Mouse (Mus musculus): Measurements from ENCODE around the gene Gm9844. TPM values are rescaled to one million over a fixed set of nuclear protein-coding genes. Genes with fewer than 3 reads are reported as not detected.
"Not testable (repeated sequence)": the region's sequence is repeated elsewhere in the genome, so short reads cannot be mapped to it uniquely, and the experiment has no call there.

Gene Gm9844
- not detected for total RNA-seq (2021)

GRCm38 (mm10) chr7:24861913-24862312 is at the start of gene Gm9844:
Gene Gm9844 (plus strand): TSS chr7:24862213.
- DNase-seq: no peak

GRCm38 (mm10) chr7:24817502-24817901 is 44.5 kb upstream of the Gm9844 start:
- peak; percentile 41 to 48 for DNase-seq

GRCm38 (mm10) chr7:24824452-24824851 is 37.6 kb upstream of the Gm9844 start:
- no peak for DNase-seq

GRCm38 (mm10) chr7:24827181-24827580 is 34.8 kb upstream of the Gm9844 start:
- DNase-seq: no peak

GRCm38 (mm10) chr7:24838732-24839409 is 23.1 kb upstream of the Gm9844 start:
- DNase-seq: not testable (repeated sequence)

GRCm38 (mm10) chr7:24839410-24839808 is 22.6 kb upstream of the Gm9844 start:
- DNase-seq: no peak

GRCm38 (mm10) chr7:24840331-24840730 is 21.7 kb upstream of the Gm9844 start:
- DNase-seq: no peak

GRCm38 (mm10) chr7:24841009-24841408 is 21.0 kb upstream of the Gm9844 start:
- no peak for DNase-seq

GRCm38 (mm10) chr7:24844144-24844543 is 17.9 kb upstream of the Gm9844 start:
- no peak for DNase-seq

- no peak for DNase-seq
These were observed 16.8 kb upstream of the Gm9844 start for GRCm38 (mm10) chr7:24845181-24845580.

- DNase-seq: no peak
These were observed 16.3 kb upstream of the Gm9844 start for GRCm38 (mm10) chr7:24845713-24846112.

GRCm38 (mm10) chr7:24846576-24846975 is 15.4 kb upstream of the Gm9844 start:
- not testable (repeated sequence) for DNase-seq

GRCm38 (mm10) chr7:24850162-24850561 is 11.9 kb upstream of the Gm9844 start:
- DNase-seq: peak; percentile 7 to 8

GRCm38 (mm10) chr7:24850899-24851303 is 11.1 kb upstream of the Gm9844 start:
- no peak for DNase-seq

GRCm38 (mm10) chr7:24851596-24852325 is 10.3 kb upstream of the Gm9844 start:
- DNase-seq: no peak

GRCm38 (mm10) chr7:24852557-24853232 is 9.3 kb upstream of the Gm9844 start:
- no peak for DNase-seq

- no peak for DNase-seq
These were observed 8.8 kb upstream of the Gm9844 start for GRCm38 (mm10) chr7:24853233-24853563.

GRCm38 (mm10) chr7:24853695-24854094 is 8.3 kb upstream of the Gm9844 start:
- DNase-seq: no peak

- DNase-seq: no peak
These were observed 5.4 kb upstream of the Gm9844 start for GRCm38 (mm10) chr7:24856460-24857120.

- no peak for DNase-seq
These were observed 2.8 kb upstream of the Gm9844 start for GRCm38 (mm10) chr7:24859234-24859633.

GRCm38 (mm10) chr7:24862853-24863252 is 840 bp downstream of the Gm9844 start:
- no peak for DNase-seq

GRCm38 (mm10) chr7:24864156-24864555 is 2.1 kb downstream of the Gm9844 start:
- no peak for DNase-seq

- DNase-seq: no peak
These were observed 7.1 kb downstream of the Gm9844 start for GRCm38 (mm10) chr7:24869080-24869479.

Data from layer of hippocampus, postnatal 36 days (tissue).